Mouse (Mus musculus) natural killer cell, adult 2 months (primary cell): ENCODE results near the gene Olfr313.

Experiments
- DNase-seq, 2 experiments: peaks; one replicate each; pipeline ENCODE4 v3.0.0; 2022; ENCODE audit warnings: low spot score in 2 of 2

Olfr313 gene

DNA sequence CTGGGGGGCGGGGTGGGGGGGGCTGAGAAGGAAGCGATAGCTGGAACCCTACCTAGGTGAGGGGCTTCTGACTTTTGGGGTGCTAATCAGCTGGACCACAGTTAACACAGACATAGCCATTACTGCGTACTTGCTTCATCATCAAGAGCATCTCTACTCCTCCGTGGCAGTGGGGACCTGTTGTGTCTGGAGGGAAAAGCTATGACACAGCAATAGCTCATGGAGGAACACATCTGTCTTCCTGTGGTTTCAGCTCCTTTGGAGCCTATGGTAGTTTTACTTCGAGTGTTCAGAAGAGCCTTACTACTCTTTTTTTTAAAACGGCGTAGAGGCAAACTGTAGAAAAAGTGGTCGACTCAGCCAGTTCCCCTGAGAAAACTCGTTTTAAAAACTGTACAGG is 32.8 kb downstream of the Olfr313 start:
- DNase-seq, result no peak

DNA sequence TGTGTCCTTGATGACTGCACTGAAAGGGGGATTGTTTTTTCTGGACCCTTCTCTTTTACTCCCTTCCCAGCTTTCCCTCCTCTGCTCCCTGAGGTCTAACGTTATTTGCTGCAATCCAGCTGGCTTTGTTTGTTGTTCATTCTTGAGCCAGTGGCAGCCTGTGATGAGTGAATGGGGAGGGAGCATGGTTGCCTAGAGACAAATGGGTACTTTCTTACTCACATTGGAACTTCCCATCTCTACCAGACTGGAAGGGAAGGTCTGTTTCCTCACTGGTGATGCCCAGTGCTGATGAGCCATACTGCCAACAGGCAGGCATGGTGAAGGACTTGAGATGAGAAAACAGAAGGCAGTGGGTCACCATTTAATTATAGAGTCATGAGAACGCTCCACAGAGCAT is 34.9 kb downstream of the Olfr313 start:
- no peak for DNase-seq

DNA sequence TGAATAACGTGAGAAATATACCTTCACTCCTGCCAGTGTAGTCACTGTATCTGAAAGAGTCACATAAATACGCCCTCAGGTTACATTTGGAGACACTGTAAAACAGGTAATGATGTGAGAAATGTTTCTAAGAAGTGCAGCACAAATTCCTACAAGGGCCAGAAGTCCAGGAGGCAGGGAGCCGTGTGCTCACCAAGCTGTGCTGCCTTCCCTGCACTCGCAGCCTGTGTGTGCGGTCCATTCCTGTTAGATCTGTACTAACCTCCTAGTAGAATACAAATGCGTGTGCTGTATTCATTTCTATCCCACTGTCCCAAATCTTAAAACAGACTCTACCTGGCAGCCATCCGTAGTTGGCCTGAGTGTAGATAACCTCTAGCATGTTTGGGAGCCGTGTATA is 45.9 kb downstream of the Olfr313 start:
- no peak for DNase-seq

DNA sequence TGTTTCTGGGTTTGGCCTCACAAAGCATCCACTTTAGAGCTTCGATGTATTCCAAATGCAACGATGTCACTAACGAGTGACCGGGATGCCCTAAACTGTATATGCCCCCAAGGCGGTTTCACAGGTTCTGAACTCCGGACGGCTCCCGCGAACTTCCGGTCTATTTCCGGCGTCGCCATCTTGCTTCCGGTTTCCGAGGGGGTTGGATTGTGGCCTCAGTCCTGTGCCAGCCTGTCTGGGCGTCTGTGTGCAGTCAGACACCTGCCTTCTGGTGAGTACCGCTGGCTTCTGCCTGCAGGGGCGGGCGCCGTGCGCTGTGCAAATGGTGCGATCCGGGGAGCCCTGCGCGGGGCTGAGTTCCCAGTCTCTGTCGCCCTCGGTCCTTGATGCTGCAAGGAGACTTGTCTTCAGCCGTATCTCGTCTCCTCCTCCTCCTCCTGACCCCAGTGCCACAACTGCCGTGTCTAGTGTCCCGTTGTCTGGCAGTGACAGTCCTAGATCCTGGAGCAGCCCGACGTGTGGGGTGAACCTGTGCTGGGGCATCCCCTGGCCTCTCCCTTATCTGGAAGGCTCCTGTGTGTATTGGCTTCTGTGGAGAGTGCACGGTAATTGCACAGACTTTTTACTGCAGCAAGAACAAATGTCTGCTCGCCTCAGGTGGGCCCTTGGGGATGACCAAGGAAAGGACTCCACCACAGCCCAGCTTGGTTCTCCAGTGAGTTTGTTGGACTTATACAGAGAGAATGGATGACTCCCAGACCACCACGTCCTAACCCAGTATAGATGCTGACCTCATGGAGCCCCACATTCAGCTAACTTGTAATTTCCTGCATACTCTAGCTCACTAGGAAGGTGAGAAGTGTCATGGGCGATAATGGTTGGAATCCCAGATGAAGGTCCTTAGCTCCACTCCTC is 52.5 kb downstream of the Olfr313 start, which contains the start of gene 2810021J22Rik:
2810021J22Rik (plus strand) TSS at position 178 of the 915 bp plus-strand sequence.
- DNase-seq, result peak; percentile 87 to 89

DNA sequence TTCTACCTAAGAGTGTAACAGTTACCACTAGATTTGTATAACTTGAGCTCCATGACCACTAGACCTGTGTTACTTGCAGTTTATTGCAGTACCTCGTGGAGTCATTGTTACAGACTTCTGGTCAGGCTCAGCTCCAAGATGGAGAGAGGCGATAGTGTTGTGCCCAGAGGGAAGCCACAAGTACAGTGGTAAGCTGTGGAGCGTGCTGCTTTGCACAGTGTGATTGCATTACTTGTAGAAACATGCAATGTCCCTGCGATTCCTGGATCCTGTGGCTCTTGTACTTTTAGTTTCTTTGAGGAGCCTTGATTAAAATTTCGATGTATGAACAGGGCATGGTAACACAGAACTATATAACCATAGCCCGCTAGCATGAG is 53.1 kb downstream of the Olfr313 start:
- no peak for DNase-seq
